Mouse (Mus musculus) kidney, adult 2 months (tissue): ENCODE results near the gene Pnpo.

ENCODE experiments used
- CTCF ChIP-seq: fragments of 200-500 bp; conservative IDR thresholded peaks from 2 replicates; pipeline ENCODE4 v1.5.1; 2011; ENCODE audit warnings: low read depth, mild to moderate bottlenecking, control low read depth, low read length, moderate library complexity, mixed read lengths; ENCODE audit not compliant: insufficient read depth, insufficient read length
- POLR2A ChIP-seq: fragments of 200-500 bp; IDR thresholded peaks from one replicate; pipeline ENCODE4 v1.6.1; 2011; ENCODE audit warnings: low read depth, low read length, control low read depth

DNA sequence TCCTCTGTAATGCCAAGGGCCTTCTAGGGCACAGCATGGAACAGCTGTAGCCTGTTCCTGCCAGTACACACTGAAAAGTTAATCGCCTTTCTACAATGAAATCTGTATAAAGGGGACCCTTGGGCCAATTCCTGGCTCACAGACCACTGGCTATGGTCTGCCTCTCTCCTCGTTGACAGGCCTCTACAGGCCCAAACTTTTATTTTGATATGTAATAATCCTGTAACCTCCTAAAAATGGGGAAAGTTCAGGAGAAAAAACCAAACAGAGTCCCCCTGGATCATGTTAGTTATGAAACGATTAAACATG lies 32.5 kb upstream of the Pnpo start:
- TF ChIP-seq POLR2A (no peak), CTCF (no peak)
